Mouse (Mus musculus) hindbrain, embryonic 14.5 days (tissue): Measurements from ENCODE around the gene Mas1. TPM values are rescaled to one million over a fixed set of nuclear protein-coding genes. Genes with fewer than 3 reads are reported as not detected.

Experiments
- ATAC-seq: fragments of 200-750 bp; cut with Nextera tagmentation; 2 replicates; pipeline ENCODE4 v1.8.0; 2017; ENCODE audit warnings: moderate number of reproducible peaks, mild to moderate bottlenecking, moderate TSS enrichment, moderate library complexity; ENCODE audit not compliant: low FRiP score
- DNase-seq: peaks from one replicate; pipeline ENCODE4 v3.0.0-alpha.2; 2015; ENCODE audit warnings: low spot score
- H3K27ac ChIP-seq: fragments of 300-500 bp; sonication (generic); 2 replicates; pipeline ENCODE4 v1.5.1; 2014; ENCODE audit warnings: mild to moderate bottlenecking, moderate library complexity
- H3K27me3 ChIP-seq: fragments of 300-500 bp; sonication (generic); 2 replicates; pipeline ENCODE4 v1.6.1; 2014; ENCODE audit warnings: mild to moderate bottlenecking, low read length, mixed read lengths; ENCODE audit not compliant: control insufficient read depth, insufficient read depth
- H3K36me3 ChIP-seq: fragments of 300-500 bp; sonication (generic); replicated peaks from 2 replicates; pipeline ENCODE4 v1.6.1; 2014; ENCODE audit not compliant: control insufficient read depth, insufficient read depth
- H3K4me1 ChIP-seq: fragments of 300-500 bp; sonication (generic); replicated peaks from 2 replicates; pipeline ENCODE4 v1.6.1; 2014; ENCODE audit warnings: antibody characterized with exemption, low read length, mixed read lengths; ENCODE audit not compliant: control insufficient read depth, insufficient read depth
- H3K4me2 ChIP-seq: fragments of 300-500 bp; sonication (generic); replicated peaks from 2 replicates; pipeline ENCODE4 v1.6.1; 2014; ENCODE audit warnings: mild to moderate bottlenecking, moderate library complexity
- H3K4me3 ChIP-seq: fragments of 300-500 bp; sonication (generic); replicated peaks from 2 replicates; pipeline ENCODE4 v1.5.1; 2014; ENCODE audit warnings: mild to moderate bottlenecking, low read length
- H3K9ac ChIP-seq: fragments of 300-500 bp; sonication (generic); 2 replicates; pipeline ENCODE4 v1.6.1; 2014
- H3K9me3 ChIP-seq: fragments of 300-500 bp; sonication (generic); 2 replicates; pipeline ENCODE4 v1.6.1; 2016; ENCODE audit warnings: low read length; ENCODE audit not compliant: control insufficient read depth
- WGBS: fragments of 180-500 bp; shearing (Covaris S2); extraction: QIAGEN DNeasy Blood & Tissue Kit; methylation state at CpG from one replicate; pipeline ENCODE4 v1.1.7; 2014; 5-methylcytosine and 5-hydroxymethylcytosine counted together
- microRNA-seq: library from miRNA; unstranded; fragments of <30 nt; microRNA quantifications from one replicate; pipeline ENCODE4, GENCODE M21; 2016
- polyA plus RNA-seq: library from polyadenylated mRNA; unstranded; fragments of >200 nt; fragmentation: Nextera tagmentation; extraction: Ambion mirVana; gene quantifications from 2 replicates; pipeline ENCODE4 v1.2.1, GENCODE M21; 2014

Gene Mas1
- polyA plus RNA-seq, 1 experiment from 2014 or later: 0.31 TPM

DNA sequence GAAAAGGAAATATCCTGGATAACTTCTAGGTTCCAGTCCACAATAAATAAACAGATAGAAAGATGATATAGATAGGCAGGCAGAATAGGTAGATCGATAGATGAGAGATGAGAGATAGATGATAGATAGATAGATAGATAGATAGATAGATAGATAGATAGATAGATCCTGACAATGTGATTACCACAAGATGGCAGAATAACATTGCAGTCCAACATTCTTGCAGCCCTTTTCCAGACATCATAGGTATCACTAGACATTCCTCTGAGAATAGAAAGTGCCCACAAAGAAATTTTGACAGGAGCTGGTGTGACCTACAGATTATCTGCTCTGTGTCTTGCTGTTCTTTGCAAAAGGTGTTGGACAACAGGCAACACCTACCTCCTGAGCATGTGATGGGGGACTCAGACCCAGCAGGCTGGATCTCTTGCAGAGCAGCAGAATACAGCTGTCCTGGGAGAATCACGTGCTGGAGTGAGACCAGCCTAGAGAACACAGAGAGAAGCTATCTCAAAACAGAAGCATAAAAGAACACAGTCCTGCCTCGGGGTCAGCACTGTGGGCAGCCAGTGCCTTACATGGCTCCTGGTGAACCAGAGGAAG is 70.4 kb downstream of the Mas1 start:
- Histone ChIP-seq H3K4me1 (peaks cover 6% of the 10 kb centered on the region; the same call in 1 of the 2 replicates), H3K9ac (no peak overlapping the region), H3K9me3 (no peaks in the 10 kb centered on the region), H3K4me3 (no peak overlapping the region), H3K27me3 (no peaks in the 10 kb centered on the region), H3K27ac (no peak overlapping the region), H3K4me2 (no peak overlapping the region), H3K36me3 (no peaks in the 10 kb centered on the region)
- WGBS: 76% methylated on average over 3 of the region's 3 CpGs
- DNase-seq (no peak), ATAC-seq (no peak)

- Histone ChIP-seq H3K4me3 (no peak overlapping the region), H3K4me2 (no peak overlapping the region), H3K9ac (no peak overlapping the region), H3K27me3 (no peaks in the 10 kb centered on the region), H3K4me1 (peaks cover 9% of the 10 kb centered on the region), H3K36me3 (no peaks in the 10 kb centered on the region), H3K27ac (no peak overlapping the region), H3K9me3 (no peaks in the 10 kb centered on the region)
- DNase-seq (no peak), ATAC-seq (no peak)
- WGBS: 91% methylated on average over 3 of the region's 3 CpGs
These were observed 71.3 kb downstream of the Mas1 start for GRCm38 (mm10) chr17:12796633-12797032.

DNA sequence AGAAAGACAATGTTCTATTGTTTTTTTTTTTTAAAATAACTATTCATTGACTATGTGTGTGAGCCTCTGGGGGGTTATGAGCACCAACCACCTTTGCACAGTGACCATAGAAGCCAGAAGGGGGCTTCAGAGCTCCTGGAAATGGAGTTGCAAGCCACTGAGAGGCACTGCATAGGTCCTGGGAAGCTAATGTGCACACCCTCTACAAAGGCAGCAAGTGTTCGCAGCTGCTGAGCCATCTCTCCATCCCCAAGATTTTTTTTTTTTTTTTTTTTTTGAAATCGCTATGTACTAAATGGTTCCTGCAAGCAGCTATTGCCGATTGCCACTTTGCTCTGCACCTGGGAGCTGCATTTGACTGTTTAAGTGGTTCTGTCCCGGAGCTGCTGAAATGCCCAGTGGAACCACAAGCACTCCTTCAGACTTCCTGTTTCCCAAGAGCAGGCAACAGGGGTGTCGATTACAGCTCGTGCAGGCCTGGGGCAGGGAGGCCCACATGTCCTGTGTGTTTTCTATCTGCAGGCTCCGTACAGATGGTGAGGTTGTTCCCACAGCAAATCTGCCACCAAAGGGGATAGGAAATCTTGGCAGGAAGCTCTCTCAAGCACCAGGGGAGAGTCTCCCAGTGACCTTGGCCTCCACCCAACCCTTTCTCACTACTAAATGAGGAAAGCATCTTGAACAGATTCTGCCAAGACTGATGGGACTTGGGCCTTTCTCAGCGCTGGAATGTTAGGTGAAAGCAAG is 74.1 kb downstream of the Mas1 start:
- WGBS: 73% methylated on average over 8 of the region's 8 CpGs
- Histone ChIP-seq H3K27me3 (no peaks in the 10 kb centered on the region), H3K27ac (no peak overlapping the region; the same call in 1 of the 2 replicates), H3K4me3 (no peak overlapping the region), H3K4me2 (no peak overlapping the region), H3K36me3 (no peaks in the 10 kb centered on the region), H3K9ac (no peak overlapping the region), H3K4me1 (peaks cover 29% of the 10 kb centered on the region), H3K9me3 (no peaks in the 10 kb centered on the region)
- ATAC-seq (no peak), DNase-seq (no peak)

GRCm38 (mm10) chr17:12792422-12793206 is 75.3 kb downstream of the Mas1 start:
- no peaks in the 10 kb centered on the region for H3K27me3 ChIP-seq
- H3K4me3 ChIP-seq: no peak overlapping the region
- H3K27ac ChIP-seq: no peak overlapping the region
- 70% methylated on average over 11 of the region's 11 CpGs for WGBS
- no peak overlapping the region for H3K9ac ChIP-seq
- H3K4me2 ChIP-seq: no peak overlapping the region
- ATAC-seq: no peak
- no peaks in the 10 kb centered on the region for H3K9me3 ChIP-seq
- DNase-seq: no peak
- no peaks in the 10 kb centered on the region for H3K36me3 ChIP-seq
- peaks cover 29% of the 10 kb centered on the region for H3K4me1 ChIP-seq

DNA sequence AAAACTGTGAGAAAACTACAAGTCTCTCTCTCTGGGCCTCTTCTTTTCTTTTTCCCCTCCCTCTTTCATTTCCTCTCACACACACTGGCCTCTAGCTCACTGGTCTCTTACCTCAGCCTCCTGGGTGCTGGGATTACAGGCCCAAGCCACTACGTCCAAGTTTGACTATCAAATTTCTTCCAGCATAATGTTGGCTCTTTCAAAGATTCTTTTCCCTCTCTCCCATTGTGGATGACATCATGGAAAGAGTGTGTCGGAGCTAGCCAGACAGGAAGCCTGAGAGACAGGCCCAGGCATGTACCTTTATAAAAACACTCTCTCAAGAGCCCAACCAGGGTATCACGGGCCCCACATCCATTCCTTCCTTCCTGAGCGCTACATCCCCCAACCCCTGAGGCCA is 76.5 kb downstream of the Mas1 start:
- ATAC-seq (no peak), DNase-seq (no peak)
- peak overlapping the region; percentile 76 for H3K27ac ChIP-seq
- H3K4me3 ChIP-seq: no peak overlapping the region
- H3K9ac ChIP-seq: no peak overlapping the region
- no peaks in the 10 kb centered on the region for H3K9me3 ChIP-seq
- H3K4me2 ChIP-seq: no peak overlapping the region
- 65% methylated on average over 4 of the region's 4 CpGs for WGBS
- no peaks in the 10 kb centered on the region for H3K36me3 ChIP-seq
- no peaks in the 10 kb centered on the region for H3K27me3 ChIP-seq
- H3K4me1 ChIP-seq: peaks cover 29% of the 10 kb centered on the region

GRCm38 (mm10) chr17:12791079-12791406 is 76.9 kb downstream of the Mas1 start:
- Histone ChIP-seq H3K4me3 (no peak overlapping the region), H3K4me2 (no peak overlapping the region), H3K9ac (no peak overlapping the region), H3K36me3 (no peaks in the 10 kb centered on the region), H3K27ac (peak overlapping the region; percentile 76), H3K9me3 (no peaks in the 10 kb centered on the region), H3K27me3 (no peaks in the 10 kb centered on the region), H3K4me1 (peaks cover 29% of the 10 kb centered on the region)
- DNase-seq (peak; percentile 51), ATAC-seq (peak; percentile 75)
- 24% methylated on average over 5 of the region's 5 CpGs for WGBS

Small RNAs within 50 kb of the gene (microRNA-seq; reads per million reads assigned to microRNA genes)
- gene Gm24085: not detected

Other genes starting within 250 kb of the Mas1 start
- gene Slc22a1, start 192.3 kb downstream of the Mas1 start, polyA plus RNA-seq: not detected in 2 replicates
- 13.1 and 14.9 TPM in 2 replicates for gene Igf2r, start 98.5 kb downstream of the Mas1 start, polyA plus RNA-seq
- gene Mrgprh, start 7.9 kb upstream of the Mas1 start, polyA plus RNA-seq: not detected in 2 replicates
- gene Pnldc1, start 42.1 kb upstream of the Mas1 start, polyA plus RNA-seq: 1.8 and 2.5 TPM in 2 replicates
- gene Tcp1, start 47.6 kb upstream of the Mas1 start, polyA plus RNA-seq: 392 and 417 TPM in 2 replicates
- gene Mrpl18, start 48.2 kb upstream of the Mas1 start, polyA plus RNA-seq: 112 and 138 TPM in 2 replicates
- gene Acat3, start 72.5 kb upstream of the Mas1 start, polyA plus RNA-seq: 0.52 and 1.1 TPM in 2 replicates
- 216 and 283 TPM in 2 replicates for gene Acat2, start 92.6 kb upstream of the Mas1 start, polyA plus RNA-seq
- 120 and 123 TPM in 2 replicates for gene Wtap, start 126.0 kb upstream of the Mas1 start, polyA plus RNA-seq
- 163 and 172 TPM in 2 replicates for gene Sod2, start 138.7 kb upstream of the Mas1 start, polyA plus RNA-seq
- 0.16 and 0.22 TPM in 2 replicates for gene Gpr31b, start 184.2 kb upstream of the Mas1 start, polyA plus RNA-seq
- gene Tcp10b, start 193.0 kb upstream of the Mas1 start, polyA plus RNA-seq: 0.29 and 0.44 TPM in 2 replicates